Mouse (Mus musculus): ENCODE results near the gene Abcf1. TPM values are rescaled to one million over a fixed set of nuclear protein-coding genes. Genes with fewer than 3 reads are reported as not detected.

Gene Abcf1
- polyA plus RNA-seq, 1 experiment from 2014 or later, result 71.3 TPM

- Histone ChIP-seq H3K36me3 (peaks cover 12% of the 10 kb centered on the region), H3K9ac (peak overlapping the region; percentile 58), H3K27me3 (no peaks in the 10 kb centered on the region), H3K27ac (peak overlapping the region; percentile 97), H3K9me3 (replicated peaks) (no peaks in the 10 kb centered on the region), H3K4me1 (replicated peaks) (peaks cover 43% of the 10 kb centered on the region), H3K4me2 (peak overlapping the region; percentile 78), H3K4me3 (peak overlapping the region; percentile 83)
- 10% methylated on average over 7 of the region's 7 CpGs for WGBS
- ATAC-seq (replicated peaks; ENCODE audit: insufficient number of reproducible peaks, insufficient read depth, low FRiP score, low read depth), result peak; percentile 23; the same call in 1 of the 2 replicates
Measured at GRCm38 (mm10) chr17:35919060-35919715, 50.4 kb downstream of the Abcf1 start.

DNA sequence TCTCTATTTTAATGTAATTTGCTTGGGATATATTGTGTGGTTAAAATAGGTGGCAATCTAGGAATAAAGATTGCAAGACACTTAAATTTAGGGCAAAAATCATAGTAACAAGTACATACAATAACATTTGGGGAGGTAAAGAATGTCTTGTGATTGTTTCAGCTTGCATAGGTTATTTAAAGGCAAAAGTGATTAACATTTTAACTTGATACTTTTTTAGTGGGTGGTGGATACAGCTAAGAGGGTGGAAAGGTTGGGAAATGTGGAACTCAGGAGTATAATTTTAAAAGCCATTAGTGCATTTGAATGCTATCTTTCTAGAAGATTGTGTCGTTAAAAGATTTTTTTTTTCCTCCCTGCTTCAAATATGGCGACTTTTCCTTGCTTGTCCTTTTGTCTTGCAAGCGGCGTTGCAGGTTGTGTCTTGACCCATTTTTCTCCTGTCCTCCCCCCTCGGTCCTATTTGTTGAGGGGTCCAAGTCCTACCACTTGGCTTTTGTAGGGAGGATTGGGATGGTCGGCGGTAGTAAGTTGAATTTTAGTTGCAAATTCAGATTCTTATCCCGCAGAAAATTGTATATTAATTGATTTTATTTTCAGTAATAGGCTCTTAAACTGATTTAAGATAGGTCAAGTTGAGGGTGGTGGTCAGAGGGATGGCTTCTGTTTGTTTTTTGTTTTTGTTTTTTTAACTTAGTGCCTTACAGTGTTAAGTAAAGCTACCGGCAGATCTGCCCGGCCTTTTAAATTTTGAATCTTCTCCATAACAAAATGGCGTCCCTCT, 51.1 kb downstream of the Abcf1 start:
- peak overlapping the region; percentile 83 for H3K4me3 ChIP-seq
- peaks cover 43% of the 10 kb centered on the region for H3K4me1 ChIP-seq (replicated peaks)
- ATAC-seq (replicated peaks; ENCODE audit: insufficient number of reproducible peaks, insufficient read depth, low FRiP score, low read depth), result no peak
- peak overlapping the region; percentile 97 for H3K27ac ChIP-seq
- peak overlapping the region; percentile 86 for H3K9ac ChIP-seq
- H3K9me3 ChIP-seq (replicated peaks), result no peaks in the 10 kb centered on the region
- H3K27me3 ChIP-seq, result no peaks in the 10 kb centered on the region
- peak overlapping the region; percentile 78 for H3K4me2 ChIP-seq
- WGBS, result under 1% methylated on average over 11 of the region's 11 CpGs
- H3K36me3 ChIP-seq, result peaks cover 11% of the 10 kb centered on the region; the same call in 1 of the 2 replicates

GRCm38 (mm10) chr17:35917463-35918251, 51.9 kb downstream of the Abcf1 start:
- peaks cover 41% of the 10 kb centered on the region for H3K4me1 ChIP-seq (replicated peaks)
- H3K9ac ChIP-seq, result peak overlapping the region; percentile 86
- peaks cover 19% of the 10 kb centered on the region for H3K36me3 ChIP-seq
- H3K4me3 ChIP-seq, result peak overlapping the region; percentile 83
- ATAC-seq (replicated peaks; ENCODE audit: insufficient number of reproducible peaks, insufficient read depth, low FRiP score, low read depth), result no peak
- H3K27me3 ChIP-seq, result no peaks in the 10 kb centered on the region
- H3K27ac ChIP-seq, result peak overlapping the region; percentile 97
- 0% methylated on average over 13 of the region's 13 CpGs for WGBS
- H3K9me3 ChIP-seq (replicated peaks), result no peaks in the 10 kb centered on the region
- peak overlapping the region; percentile 78 for H3K4me2 ChIP-seq

DNA sequence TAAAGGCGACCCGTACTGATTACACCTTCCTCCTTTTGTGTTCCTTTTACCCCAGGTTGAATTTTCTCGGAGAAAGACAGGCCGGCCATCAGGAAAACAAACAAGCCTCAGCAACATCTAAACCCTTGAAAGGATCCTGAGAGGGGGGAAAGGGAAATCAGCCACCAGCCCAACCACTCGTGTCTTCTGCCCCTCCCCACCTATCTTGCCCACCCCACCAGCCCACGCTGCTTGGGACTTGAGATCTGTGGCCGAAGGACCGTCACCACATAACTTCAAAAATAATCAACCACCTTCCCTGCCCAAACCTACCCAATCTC, 52.5 kb downstream of the Abcf1 start:
- ATAC-seq (replicated peaks; ENCODE audit: insufficient number of reproducible peaks, insufficient read depth, low FRiP score, low read depth), result no peak
- H3K36me3 ChIP-seq, result peaks cover 25% of the 10 kb centered on the region
- peaks cover 36% of the 10 kb centered on the region for H3K4me1 ChIP-seq (replicated peaks)
- 0% methylated on average over 8 of the region's 8 CpGs for WGBS
- peak overlapping the region; percentile 78 for H3K4me2 ChIP-seq
- no peaks in the 10 kb centered on the region for H3K9me3 ChIP-seq (replicated peaks)
- peak overlapping the region; percentile 83 for H3K4me3 ChIP-seq
- no peaks in the 10 kb centered on the region for H3K27me3 ChIP-seq
- H3K27ac ChIP-seq, result peak overlapping the region; percentile 97
- peak overlapping the region; percentile 86 for H3K9ac ChIP-seq

GRCm38 (mm10) chr17:35916297-35917142, 53.0 kb downstream of the Abcf1 start, which contains the start of the genes Mrps18b and Ppp1r10:
TSS of gene Mrps18b (minus strand) at chr17:35916389.
TSS of gene Ppp1r10 (plus strand) at chr17:35916434.
- under 1% methylated on average over 83 of the region's 83 CpGs for WGBS
- Histone ChIP-seq H3K27ac (peak within 1 kb of the TSS; percentile 97), H3K9me3 (replicated peaks) (no peaks in the 10 kb centered on the region), H3K36me3 (peaks cover 25% of the 10 kb centered on the region), H3K4me3 (peak within 1 kb of the TSS; percentile 83), H3K4me1 (replicated peaks) (peaks cover 32% of the 10 kb centered on the region), H3K4me2 (peak within 1 kb of the TSS; percentile 78), H3K27me3 (no peaks in the 10 kb centered on the region), H3K9ac (peak within 1 kb of the TSS; percentile 86)
- peak; percentile 93 for ATAC-seq (replicated peaks; ENCODE audit: insufficient number of reproducible peaks, insufficient read depth, low FRiP score, low read depth)

GRCm38 (mm10) chr17:35915538-35916296, 53.8 kb downstream of the Abcf1 start:
- Histone ChIP-seq H3K27ac (peak overlapping the region; percentile 93), H3K36me3 (peaks cover 31% of the 10 kb centered on the region), H3K27me3 (no peaks in the 10 kb centered on the region), H3K4me3 (peak overlapping the region; percentile 83), H3K9me3 (replicated peaks) (no peaks in the 10 kb centered on the region), H3K4me2 (peak overlapping the region; percentile 73), H3K9ac (peak overlapping the region; percentile 63), H3K4me1 (replicated peaks) (peaks cover 25% of the 10 kb centered on the region)
- 2% methylated on average over 28 of the region's 28 CpGs for WGBS
- ATAC-seq (replicated peaks; ENCODE audit: insufficient number of reproducible peaks, insufficient read depth, low FRiP score, low read depth), result peak; percentile 8; the same call in 1 of the 2 replicates

GRCm38 (mm10) chr17:35914975-35915374, 54.6 kb downstream of the Abcf1 start:
- peak overlapping the region; percentile 83 for H3K4me3 ChIP-seq
- no peak overlapping the region for H3K9ac ChIP-seq
- H3K9me3 ChIP-seq (replicated peaks), result no peaks in the 10 kb centered on the region
- ATAC-seq (replicated peaks; ENCODE audit: insufficient number of reproducible peaks, insufficient read depth, low FRiP score, low read depth), result no peak
- peak overlapping the region; percentile 73 for H3K4me2 ChIP-seq
- no peak overlapping the region for H3K27ac ChIP-seq
- 74% methylated on average over 6 of the region's 6 CpGs for WGBS
- H3K36me3 ChIP-seq, result peaks cover 31% of the 10 kb centered on the region
- H3K4me1 ChIP-seq (replicated peaks), result peaks cover 20% of the 10 kb centered on the region
- no peaks in the 10 kb centered on the region for H3K27me3 ChIP-seq

GRCm38 (mm10) chr17:35909919-35910369, 59.6 kb downstream of the Abcf1 start, which contains the start of gene Atat1:
TSS of gene Atat1 (minus strand) at chr17:35910075.
- Histone ChIP-seq H3K4me1 (replicated peaks) (peaks cover 18% of the 10 kb centered on the region), H3K4me2 (peak within 1 kb of the TSS; percentile 79), H3K9me3 (replicated peaks) (no peaks in the 10 kb centered on the region), H3K27ac (peak within 1 kb of the TSS; percentile 75), H3K9ac (peak within 1 kb of the TSS; percentile 69), H3K36me3 (peaks cover 35% of the 10 kb centered on the region), H3K27me3 (no peaks in the 10 kb centered on the region), H3K4me3 (peak within 1 kb of the TSS; percentile 78)
- 2% methylated on average over 25 of the region's 25 CpGs for WGBS
- ATAC-seq (replicated peaks; ENCODE audit: insufficient number of reproducible peaks, insufficient read depth, low FRiP score, low read depth), result peak; percentile 85

DNA sequence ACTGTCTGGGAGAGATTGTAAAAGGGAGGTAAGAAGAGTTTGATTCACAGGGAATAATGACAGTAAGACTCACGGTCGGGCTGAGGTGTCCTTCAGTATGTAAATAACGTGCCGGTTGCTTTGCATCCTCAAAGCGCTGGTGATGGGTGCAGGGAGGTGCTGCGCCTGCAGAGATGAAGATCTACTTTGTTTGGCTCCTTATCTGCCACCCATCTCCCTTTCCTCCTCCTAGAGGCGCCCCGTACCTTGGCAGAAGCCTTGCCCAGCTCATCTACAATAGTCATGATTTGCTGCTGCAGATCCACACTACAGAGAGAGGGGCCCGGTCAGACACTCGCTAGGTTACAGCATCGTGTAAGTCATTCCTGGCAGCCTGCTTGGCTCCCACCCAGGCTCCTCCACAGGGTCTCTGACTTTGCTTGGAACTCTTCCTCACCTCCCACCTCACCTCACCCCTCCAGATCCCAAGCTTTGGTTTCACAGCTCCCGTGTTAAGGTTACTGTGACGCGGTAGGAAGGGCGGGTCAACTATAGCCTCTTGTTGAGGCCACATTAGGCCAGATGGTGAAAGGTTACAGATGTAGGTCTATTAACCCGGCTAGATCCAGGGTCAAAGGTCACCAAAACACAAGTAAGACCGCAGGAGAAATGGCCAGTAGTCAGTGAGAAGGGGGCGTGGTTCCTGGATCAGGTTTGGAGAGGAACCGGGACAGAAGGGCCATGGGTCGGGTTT, 60.2 kb downstream of the Abcf1 start:
- Histone ChIP-seq H3K4me2 (peak overlapping the region; percentile 79), H3K27me3 (no peaks in the 10 kb centered on the region), H3K4me1 (replicated peaks) (peaks cover 17% of the 10 kb centered on the region), H3K9me3 (replicated peaks) (no peaks in the 10 kb centered on the region), H3K36me3 (peaks cover 31% of the 10 kb centered on the region), H3K27ac (peak overlapping the region; percentile 75), H3K4me3 (peak overlapping the region; percentile 78), H3K9ac (peak overlapping the region; percentile 69)
- ATAC-seq (replicated peaks; ENCODE audit: insufficient number of reproducible peaks, insufficient read depth, low FRiP score, low read depth), result peak; percentile 29
- WGBS, result 27% methylated on average over 20 of the region's 20 CpGs
